Mouse (Mus musculus) limb, embryonic 13.5 days (tissue): ENCODE data around the gene Gm21887. TPM values are rescaled to one million over a fixed set of nuclear protein-coding genes. Genes with fewer than 3 reads are reported as not detected.
"Not testable (repeated sequence)": the region's sequence is repeated elsewhere in the genome, so short reads cannot be mapped to it uniquely, and the experiment has no call there.

Experiments used
- ATAC-seq: fragments of 200-750 bp; cut with Nextera tagmentation; 2 replicates; pipeline ENCODE4 v1.8.0; 2017; ENCODE audit warnings: low read depth, moderate number of reproducible peaks, moderate TSS enrichment; ENCODE audit not compliant: low FRiP score
- H3K27ac ChIP-seq: fragments of 300-500 bp; sonication (generic); 2 replicates; pipeline ENCODE4 v1.5.1; 2015; ENCODE audit warnings: inconsistent platforms, mild to moderate bottlenecking, moderate library complexity
- H3K27me3 ChIP-seq: fragments of 300-500 bp; sonication (generic); 2 replicates; pipeline ENCODE4 v1.6.1; 2015; ENCODE audit warnings: mild to moderate bottlenecking, inconsistent platforms
- H3K36me3 ChIP-seq: fragments of 300-500 bp; sonication (generic); 2 replicates; pipeline ENCODE4 v1.6.1; 2015; ENCODE audit warnings: inconsistent platforms, mild to moderate bottlenecking, moderate library complexity
- H3K4me1 ChIP-seq: fragments of 300-500 bp; sonication (generic); 2 replicates; pipeline ENCODE4 v1.6.1; 2015; ENCODE audit warnings: inconsistent platforms
- H3K4me2 ChIP-seq: fragments of 300-500 bp; sonication (generic); replicated peaks from 2 replicates; pipeline ENCODE4 v1.6.1; 2015; ENCODE audit warnings: inconsistent platforms, mild to moderate bottlenecking, moderate library complexity
- H3K4me3 ChIP-seq: fragments of 300-500 bp; sonication (generic); 2 replicates; pipeline ENCODE4 v1.5.1; 2015; ENCODE audit warnings: moderate library complexity, mild to moderate bottlenecking, inconsistent platforms
- H3K9ac ChIP-seq: fragments of 300-500 bp; sonication (generic); 2 replicates; pipeline ENCODE4 v1.6.1; 2015; ENCODE audit warnings: mild to moderate bottlenecking, inconsistent platforms
- H3K9me3 ChIP-seq: fragments of 300-500 bp; sonication (generic); 2 replicates; pipeline ENCODE4 v1.6.1; 2016; ENCODE audit warnings: inconsistent platforms
- WGBS: fragments of 180-500 bp; shearing (Covaris S2); methylation state at CpG from one replicate; pipeline ENCODE4 v1.1.7; 2015; 5-methylcytosine and 5-hydroxymethylcytosine counted together
- polyA plus RNA-seq: library from polyadenylated mRNA; unstranded; fragments of >200 nt; fragmentation: Nextera tagmentation; extraction: Ambion mirVana; gene quantifications from 2 replicates; pipeline ENCODE4 v1.2.1, GENCODE M21; 2015

The Gm21887 gene
- polyA plus RNA-seq, 1 experiment from 2014 or later: 209 TPM

DNA sequence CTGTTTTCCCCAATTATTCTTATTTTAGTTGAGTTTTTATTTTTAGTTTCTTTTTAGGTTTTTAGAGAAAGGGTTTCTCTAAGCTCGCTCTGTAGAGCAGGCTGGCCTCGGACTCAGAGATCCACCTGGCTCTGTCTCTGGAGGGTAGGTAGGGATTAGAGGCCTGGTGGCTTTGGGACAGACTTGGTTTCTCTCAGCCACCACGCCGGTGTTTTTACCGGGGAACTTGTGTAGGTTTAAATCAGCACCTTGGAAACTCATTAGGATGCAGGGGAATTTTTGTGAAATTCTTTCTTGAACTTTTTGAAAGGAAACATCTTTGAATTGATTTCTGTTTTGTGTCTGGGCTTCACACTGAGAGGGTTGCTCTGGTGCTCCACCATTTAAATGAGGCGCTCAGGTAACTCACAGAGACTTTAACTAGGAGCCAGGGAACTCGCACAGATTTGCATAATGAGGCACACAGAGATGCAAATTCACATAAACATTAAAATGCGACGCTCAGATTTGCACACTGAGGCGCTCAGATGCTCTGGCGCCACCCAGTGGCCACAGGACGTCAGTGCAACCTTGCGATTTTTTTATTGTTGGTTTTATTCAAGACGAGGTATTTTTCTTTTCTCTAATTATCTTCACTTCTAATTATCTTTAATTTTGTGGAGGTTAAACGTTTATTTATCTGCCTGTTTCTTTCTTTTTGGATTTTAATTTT, 12.4 kb downstream of the Gm21887 start:
- H3K4me3 ChIP-seq, ATAC-seq, H3K27ac ChIP-seq, H3K4me2 ChIP-seq, H3K9ac ChIP-seq, H3K27me3 ChIP-seq, H3K4me1 ChIP-seq: not testable (repeated sequence)
- WGBS: 52% methylated on average over 15 of the region's 15 CpGs
- Histone ChIP-seq H3K36me3 (peaks cover 32% of the 10 kb centered on the region), H3K9me3 (peaks cover 40% of the 10 kb centered on the region)

Other genes starting within 250 kb of the Gm21887 start
- gene 4933400A11Rik, start 230.0 kb upstream of the Gm21887 start, polyA plus RNA-seq: 0.20 and 0.34 TPM in 2 replicates